Mouse (Mus musculus) stomach, postnatal 0 days (tissue): ENCODE measurements at regions not wholly inside any gene's neighbourhood (a gene's known extent, or its start where the extent isn't known, plus 50 kb on each side); places are given as distances from the start of the nearest gene placed in this dataset.

Experiments
- ATAC-seq: fragments of 200-750 bp; cut with Nextera tagmentation; 2 replicates; pipeline ENCODE4 v1.8.0; 2017; ENCODE audit not compliant: low FRiP score, low TSS enrichment
- DNase-seq: peaks from one replicate; pipeline ENCODE4 v3.0.0-alpha.2; 2016; ENCODE audit warnings: low spot score
- H3K27ac ChIP-seq: fragments of 300-500 bp; sonication (generic); replicated peaks from 2 replicates; pipeline ENCODE4 v1.5.1; 2014; ENCODE audit warnings: mild to moderate bottlenecking, control low read depth
- H3K27me3 ChIP-seq: fragments of 300-500 bp; sonication (generic); 2 replicates; pipeline ENCODE4 v1.6.1; 2014; ENCODE audit warnings: low read length; ENCODE audit not compliant: control insufficient read depth, insufficient read depth
- H3K36me3 ChIP-seq: fragments of 300-500 bp; sonication (generic); 2 replicates; pipeline ENCODE4 v1.6.1; 2014; ENCODE audit warnings: low read length, mixed read lengths; ENCODE audit not compliant: control insufficient read depth, insufficient read depth
- H3K4me1 ChIP-seq: fragments of 300-500 bp; sonication (generic); replicated peaks from 2 replicates; pipeline ENCODE4 v1.6.1; 2014; ENCODE audit warnings: antibody characterized with exemption; ENCODE audit not compliant: control insufficient read depth, insufficient read depth
- H3K4me2 ChIP-seq: fragments of 300-500 bp; sonication (generic); replicated peaks from 2 replicates; pipeline ENCODE4 v1.6.1; 2014; ENCODE audit warnings: low read depth, mild to moderate bottlenecking, control low read depth, moderate library complexity
- H3K4me3 ChIP-seq: fragments of 300-500 bp; sonication (generic); 2 replicates; pipeline ENCODE4 v1.5.1; 2014; ENCODE audit warnings: low read depth, low read length, control low read depth
- H3K9ac ChIP-seq: fragments of 300-500 bp; sonication (generic); 2 replicates; pipeline ENCODE4 v1.6.1; 2014; ENCODE audit warnings: mild to moderate bottlenecking, low read length, control low read depth, mixed read lengths
- H3K9me3 ChIP-seq: fragments of 300-500 bp; sonication (generic); 2 replicates; pipeline ENCODE4 v1.6.1; 2016; ENCODE audit warnings: low read length; ENCODE audit not compliant: control insufficient read depth
- CTCF ChIP-seq: IDR thresholded peaks from 2 replicates; pipeline ENCODE4 v1.5.1; 2016; ENCODE audit warnings: antibody characterized with exemption, low read depth, mild to moderate bottlenecking, moderate library complexity
- EP300 ChIP-seq: optimal IDR thresholded peaks from 2 replicates; pipeline ENCODE3; 2016; ENCODE audit warnings: antibody characterized with exemption
- WGBS: fragments of 180-500 bp; shearing (Covaris S2); extraction: QIAGEN DNeasy Blood & Tissue Kit; methylation state at CpG from one replicate; pipeline ENCODE4 v1.1.7; 2014; 5-methylcytosine and 5-hydroxymethylcytosine counted together

- Histone ChIP-seq H3K9me3 (no peaks in the 10 kb centered on the region), H3K27ac (no peak overlapping the region), H3K4me2 (no peak overlapping the region), H3K27me3 (no peaks in the 10 kb centered on the region), H3K36me3 (no peaks in the 10 kb centered on the region), H3K9ac (no peak overlapping the region), H3K4me1 (no peaks in the 10 kb centered on the region), H3K4me3 (no peak overlapping the region)
- peak; percentile 45 for DNase-seq
- WGBS, result 4% methylated on average over 3 of the region's 3 CpGs
- no peak for TF ChIP-seq EP300
- peak; percentile 82 for TF ChIP-seq CTCF
- ATAC-seq, result no peak
Observed at GRCm38 (mm10) chr9:25655767-25656513, 174.6 kb downstream of the Eepd1 start.

DNA sequence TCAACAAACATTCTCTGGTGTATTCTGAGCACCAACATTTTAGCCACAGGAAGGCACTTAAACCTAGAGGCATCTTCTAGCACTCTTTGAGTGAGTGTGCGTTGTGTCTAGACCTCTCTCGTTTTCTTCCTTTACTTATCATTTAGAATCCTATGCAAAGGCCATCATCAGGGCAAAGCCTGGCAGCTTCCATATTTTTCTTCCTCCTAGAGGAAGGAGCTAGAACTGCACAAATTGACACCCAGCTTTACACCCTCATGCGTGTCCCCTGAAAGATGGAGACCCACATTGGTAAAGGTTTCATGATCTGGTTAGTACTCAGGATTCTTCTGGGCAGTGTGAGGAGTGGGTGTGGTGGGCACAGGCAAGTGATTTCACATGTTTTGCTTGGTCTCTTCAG lies 175.2 kb downstream of the Eepd1 start:
- DNase-seq (no peak), ATAC-seq (no peak; the same call in 1 of the 2 replicates)
- no peak overlapping the region for H3K27ac ChIP-seq
- no peaks in the 10 kb centered on the region for H3K36me3 ChIP-seq
- 87% methylated on average over 3 of the region's 3 CpGs for WGBS
- TF ChIP-seq EP300 (no peak), CTCF (no peak)
- no peak overlapping the region for H3K4me3 ChIP-seq
- H3K9ac ChIP-seq, result no peak overlapping the region
- H3K9me3 ChIP-seq, result no peaks in the 10 kb centered on the region
- H3K27me3 ChIP-seq, result no peaks in the 10 kb centered on the region
- H3K4me1 ChIP-seq, result no peaks in the 10 kb centered on the region
- H3K4me2 ChIP-seq, result no peak overlapping the region

- Histone ChIP-seq H3K36me3 (no peaks in the 10 kb centered on the region), H3K4me3 (no peak overlapping the region), H3K27me3 (no peaks in the 10 kb centered on the region), H3K4me1 (no peaks in the 10 kb centered on the region), H3K27ac (no peak overlapping the region), H3K9me3 (no peaks in the 10 kb centered on the region), H3K9ac (no peak overlapping the region), H3K4me2 (no peak overlapping the region)
- WGBS, result 70% methylated on average over 4 of the region's 4 CpGs
- no peak for DNase-seq
- TF ChIP-seq EP300 (no peak), CTCF (no peak)
- ATAC-seq, result no peak
Observed at GRCm38 (mm10) chr9:25683635-25684333, 202.4 kb downstream of the Eepd1 start.

- no peaks in the 10 kb centered on the region for H3K36me3 ChIP-seq
- H3K4me2 ChIP-seq, result no peak overlapping the region
- no peaks in the 10 kb centered on the region for H3K27me3 ChIP-seq
- no peak for TF ChIP-seq EP300
- peak; percentile 67 for TF ChIP-seq CTCF
- no peak overlapping the region for H3K27ac ChIP-seq
- DNase-seq (peak; percentile 38), ATAC-seq (no peak)
- H3K9me3 ChIP-seq, result no peaks in the 10 kb centered on the region
- 34% methylated on average over 5 of the region's 5 CpGs for WGBS
- H3K4me1 ChIP-seq, result no peaks in the 10 kb centered on the region
- no peak overlapping the region for H3K4me3 ChIP-seq
- H3K9ac ChIP-seq, result no peak overlapping the region
Observed at GRCm38 (mm10) chr9:25693632-25694031, 212.3 kb downstream of the Eepd1 start.

DNA sequence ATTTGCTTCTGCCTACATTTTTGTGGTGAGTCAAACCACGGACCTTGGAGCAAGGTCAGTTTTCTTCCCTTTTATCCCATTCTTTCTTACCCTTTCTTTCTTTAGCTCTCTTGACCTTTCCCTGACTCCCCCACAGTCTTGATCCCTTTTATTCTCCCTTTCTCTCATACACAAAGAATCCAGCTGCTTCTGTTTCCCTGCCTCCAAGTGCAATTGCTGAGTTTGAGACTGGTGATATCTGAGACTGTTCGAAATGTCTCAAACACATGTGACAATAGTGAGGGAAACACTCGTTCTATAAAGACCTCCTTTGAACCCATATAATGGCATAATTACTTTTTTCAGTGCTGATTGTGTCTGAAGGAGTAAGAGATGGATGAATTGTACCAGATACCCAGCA lies 213.7 kb downstream of the Eepd1 start:
- TF ChIP-seq EP300 (no peak), CTCF (no peak)
- H3K27ac ChIP-seq, result no peak overlapping the region
- no peak for DNase-seq
- ATAC-seq, result no peak
- no peaks in the 10 kb centered on the region for H3K4me1 ChIP-seq
- H3K9me3 ChIP-seq, result no peaks in the 10 kb centered on the region
- H3K4me2 ChIP-seq, result no peak overlapping the region
- no peak overlapping the region for H3K4me3 ChIP-seq
- no peaks in the 10 kb centered on the region for H3K36me3 ChIP-seq
- H3K9ac ChIP-seq, result no peak overlapping the region
- no peaks in the 10 kb centered on the region for H3K27me3 ChIP-seq
- WGBS, result 47% methylated on average over 3 of the region's 3 CpGs

- TF ChIP-seq EP300 (no peak), CTCF (no peak)
- DNase-seq, result no peak
- no peak for ATAC-seq
- Histone ChIP-seq H3K9me3 (no peaks in the 10 kb centered on the region), H3K4me2 (no peak overlapping the region), H3K27ac (no peak overlapping the region), H3K9ac (no peak overlapping the region), H3K4me3 (no peak overlapping the region), H3K4me1 (no peaks in the 10 kb centered on the region), H3K27me3 (no peaks in the 10 kb centered on the region), H3K36me3 (no peaks in the 10 kb centered on the region)
Observed at GRCm38 (mm10) chr9:25713636-25714035, 232.3 kb downstream of the Eepd1 start.
